10 mouse cellular contexts compared by ENCODE assay signal in genomic region chr15:38431668-38432067, GRCm38 (mm10).
DNase-seq lines count a peak whose midpoint lies in the region; ATAC-seq and TF ChIP-seq lines count a peak whose summit lies in the region.
"Had no signal": no experiment of that assay in that cellular context is flagged by ENCODE, and none has a peak within 500 bp of the region (broad histone marks: within the 10 kb centered on the region; RNA-seq: fewer than 3 reads in every experiment).

No protein-coding gene starts in this region.

- no peaks in the 10 kb centered on the region for H3K27me3 ChIP-seq in heart, embryonic 11.5 days (ENCODE audit: control insufficient read depth, insufficient read depth, low read length)
- no peaks in the 10 kb centered on the region for H3K27me3 ChIP-seq in embryonic facial prominence, embryonic 12.5 days
- H3K27me3 ChIP-seq in intestine, postnatal 0 days (replicated peaks; ENCODE audit: control insufficient read depth, insufficient read depth, low read length): no peaks in the 10 kb centered on the region
- H3K27me3 ChIP-seq in myocyte (ENCODE audit: control insufficient read depth, insufficient read depth, insufficient read length): no peaks in the 10 kb centered on the region
- H3K27me3 ChIP-seq: embryonic facial prominence, embryonic 13.5 days; liver, embryonic 15.5 days had no signal

- H3K79me2 ChIP-seq in myocyte (ENCODE audit: control insufficient read depth, insufficient read depth): no peaks in the 10 kb centered on the region

- no peak overlapping the region for H3ac ChIP-seq in myocyte (ENCODE audit: control insufficient read depth, insufficient read length)

- peak; percentile 77 for TF ChIP-seq CTCF in intestine, postnatal 0 days (IDR thresholded peaks at IDR 0.05; ENCODE audit: low read depth)

- no peak for TF ChIP-seq POLR2A in myocyte (IDR thresholded peaks at IDR 0.05; ENCODE audit: insufficient read length, low read depth)

- H3K4me1 ChIP-seq in heart, embryonic 11.5 days (ENCODE audit: control insufficient read depth, insufficient read depth, low read length): no peaks in the 10 kb centered on the region
- H3K4me1 ChIP-seq in embryonic facial prominence, embryonic 12.5 days: no peaks in the 10 kb centered on the region
- H3K4me1 ChIP-seq in intestine, postnatal 0 days (replicated peaks; ENCODE audit: control insufficient read depth, insufficient read depth, low read length): 0 out of 2 replicates have a peak, but pooled peaks cover 5% of the 10 kb centered on the region
- H3K4me1 ChIP-seq: embryonic facial prominence, embryonic 13.5 days; liver, embryonic 15.5 days had no signal

- H3K27ac ChIP-seq in heart, embryonic 11.5 days (ENCODE audit: low read depth, low read length): no peak overlapping the region
- H3K27ac ChIP-seq in embryonic facial prominence, embryonic 12.5 days: no peak overlapping the region
- peak overlapping the region; percentile 4; the same call in 1 of the 2 replicates for H3K27ac ChIP-seq in intestine, postnatal 0 days (ENCODE audit: low read depth, low read length)
- H3K27ac ChIP-seq: embryonic facial prominence, embryonic 13.5 days; liver, embryonic 15.5 days had no signal

- no peak overlapping the region for H3K9ac ChIP-seq in heart, embryonic 11.5 days (ENCODE audit: low read depth, low read length)
- H3K9ac ChIP-seq in embryonic facial prominence, embryonic 12.5 days: no peak overlapping the region
- no peak overlapping the region for H3K9ac ChIP-seq in intestine, postnatal 0 days (ENCODE audit: low read depth, low read length)
- H3K9ac ChIP-seq: embryonic facial prominence, embryonic 13.5 days; liver, embryonic 15.5 days had no signal

- no peak overlapping the region for H3K4me2 ChIP-seq in heart, embryonic 11.5 days
- H3K4me2 ChIP-seq in embryonic facial prominence, embryonic 12.5 days (replicated peaks): no peak overlapping the region
- H3K4me2 ChIP-seq in intestine, postnatal 0 days (replicated peaks; ENCODE audit: low read depth): no peak overlapping the region
- H3K4me2 ChIP-seq in myocyte (ENCODE audit: low read depth): no peak overlapping the region
- H3K4me2 ChIP-seq: embryonic facial prominence, embryonic 13.5 days; liver, embryonic 15.5 days had no signal

- H3K4me3 ChIP-seq in heart, embryonic 11.5 days (ENCODE audit: low read depth, low read length): no peak overlapping the region
- H3K4me3 ChIP-seq in embryonic facial prominence, embryonic 12.5 days: no peak overlapping the region
- H3K4me3 ChIP-seq in intestine, postnatal 0 days (ENCODE audit: low read depth, low read length): no peak overlapping the region
- no peak overlapping the region for H3K4me3 ChIP-seq in myocyte
- H3K4me3 ChIP-seq: embryonic facial prominence, embryonic 13.5 days; liver, embryonic 15.5 days had no signal

- ATAC-seq in heart, embryonic 11.5 days (replicated peaks; ENCODE audit: insufficient number of reproducible peaks, low FRiP score, low TSS enrichment): no peak
- ATAC-seq in embryonic facial prominence, embryonic 12.5 days (ENCODE audit: insufficient number of reproducible peaks, insufficient read depth, low FRiP score, low TSS enrichment): 0 out of 2 replicates have a peak, but pooled peaks have one; percentile 22
- peak; percentile 88 for ATAC-seq in intestine, postnatal 0 days
- no peak for ATAC-seq in granulocyte monocyte progenitor cell, adult 5-6 weeks (replicated peaks; ENCODE audit: poor library complexity, severe bottlenecking)

- peak; percentile 99 for DNase-seq in heart, adult 11 months
- no peak for DNase-seq in spleen, postnatal 14 days (ENCODE audit: low spot score in 2 of 2)
- no peak for DNase-seq in cerebellum, adult 11 months

- H3K9me3 ChIP-seq in heart, embryonic 11.5 days (replicated peaks; ENCODE audit: control insufficient read depth, low read length): no peaks in the 10 kb centered on the region
- no peaks in the 10 kb centered on the region for H3K9me3 ChIP-seq in embryonic facial prominence, embryonic 12.5 days
- H3K9me3 ChIP-seq in intestine, postnatal 0 days (ENCODE audit: control insufficient read depth): peaks cover 3% of the 10 kb centered on the region; the same call in 1 of the 2 replicates
- H3K9me3 ChIP-seq: liver, embryonic 15.5 days had no signal

- no peaks in the 10 kb centered on the region for H3K36me3 ChIP-seq in heart, embryonic 11.5 days (ENCODE audit: control insufficient read depth, insufficient read depth, low read length)
- H3K36me3 ChIP-seq in embryonic facial prominence, embryonic 12.5 days: no peaks in the 10 kb centered on the region
- no peaks in the 10 kb centered on the region for H3K36me3 ChIP-seq in intestine, postnatal 0 days (ENCODE audit: control insufficient read depth, insufficient read depth)
- no peaks in the 10 kb centered on the region for H3K36me3 ChIP-seq in myocyte (ENCODE audit: control insufficient read depth, insufficient read depth)
- H3K36me3 ChIP-seq: embryonic facial prominence, embryonic 13.5 days; liver, embryonic 15.5 days had no signal

- WGBS in heart, embryonic 11.5 days (ENCODE audit: insufficient replicate concordance): 61% methylated on average over 2 of the region's 2 CpGs
- WGBS in embryonic facial prominence, embryonic 12.5 days: 76% methylated on average over 2 of the region's 2 CpGs
- 44% methylated on average over 2 of the region's 2 CpGs for WGBS in intestine, postnatal 0 days

TF ChIP-seq in myocyte, 11 proteins besides CTCF, POLR2A, EP300 and RAD21:
- no peak for TF ChIP-seq USF1 (IDR thresholded peaks at IDR 0.05; ENCODE audit: low read depth)
- 0 out of 2 replicates have a peak, but pooled peaks have one; percentile 48 for TF ChIP-seq CEBPB (IDR thresholded peaks at IDR 0.05; ENCODE audit: insufficient read depth, poor library complexity, severe bottlenecking)
- peak in 1 of 3 experiments; percentile 4 for TF ChIP-seq MYOD1 (IDR thresholded peaks at IDR 0.05; ENCODE audit: control insufficient read depth in 1 of 3, insufficient read length in 2 of 3, low read depth in 2 of 3)
- no peak for TF ChIP-seq E2F4 (IDR thresholded peaks at IDR 0.05; ENCODE audit: insufficient read depth)
- TF ChIP-seq MYOG (IDR thresholded peaks at IDR 0.05; ENCODE audit: control insufficient read depth in 1 of 3, insufficient read depth in 1 of 3, insufficient read length in 2 of 3, low read depth in 2 of 3): peak in 1 of 3 experiments; percentile 4
TF ChIP-seq in myocyte: peak in this region for 3.

Comparison
In these comparisons a context has a peak if more than half of its experiments do, and no peak if none do; other contexts are left out.
1. ATAC-seq: peak in embryonic facial prominence, embryonic 12.5 days (single experiment) and intestine, postnatal 0 days (single experiment); none in heart, embryonic 11.5 days (single experiment) and granulocyte monocyte progenitor cell, adult 5-6 weeks (single experiment).